Mouse (Mus musculus): Measurements from ENCODE around the gene Zfp36l1.

GRCm38 (mm10) chr12:80153078-80153477 is 40.3 kb upstream of the Zfp36l1 start:
- TF ChIP-seq POLR2A (IDR thresholded peaks at IDR 0.05; ENCODE audit: borderline replicate concordance, extremely low read depth, low read depth, low read length) (no peak), CTCF (IDR thresholded peaks at IDR 0.05; ENCODE audit: insufficient read depth, low read length) (no peak)

Measured in lung, adult 2 months (tissue).